Mouse (Mus musculus): Measurements from ENCODE around the gene Adam8. TPM values are rescaled to one million over a fixed set of nuclear protein-coding genes. Genes with fewer than 3 reads are reported as not detected.

The Adam8 gene
- total and polyA plus RNA-seq, 2 experiments: 0.09 to 0.46 TPM

DNA sequence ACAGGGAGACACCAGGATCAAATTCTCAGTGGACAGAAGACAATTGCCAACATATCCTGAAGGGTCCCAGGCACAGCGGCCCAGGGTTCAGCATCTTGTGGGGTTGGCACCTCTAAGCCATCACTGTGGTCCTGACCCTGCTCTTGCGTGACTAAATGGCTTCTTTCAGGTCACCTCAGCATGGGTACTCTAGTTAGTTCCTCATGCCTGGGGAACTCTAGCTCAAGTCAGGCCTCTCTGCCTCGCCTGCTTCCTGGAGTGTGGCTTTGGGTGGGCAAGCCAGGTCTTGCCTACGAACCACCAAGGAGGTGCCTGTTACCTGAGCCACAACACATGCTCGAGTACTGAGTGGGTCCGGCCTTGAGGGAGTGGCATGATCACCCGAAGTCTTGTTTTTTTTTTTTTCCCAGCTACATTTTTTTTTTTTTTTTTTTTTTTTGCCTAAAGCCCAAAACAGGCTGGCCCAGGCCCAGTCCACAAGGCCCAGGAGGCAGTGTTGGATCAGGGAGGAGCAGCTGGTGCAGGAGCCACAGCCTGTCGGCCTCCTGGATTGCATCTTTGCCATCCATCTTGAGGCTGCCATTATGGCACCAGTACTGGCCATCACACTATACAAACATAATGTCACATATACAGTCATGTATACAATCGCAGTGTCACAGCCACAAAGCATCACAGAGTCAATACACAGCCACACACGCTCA lies 22.0 kb downstream of the Adam8 start:
- 88% methylated on average over 10 of the region's 10 CpGs for WGBS
- no peak overlapping the region for H3K4me3 ChIP-seq (ENCODE audit: insufficient read depth, low read depth, low read length)
- no peaks in the 10 kb centered on the region for H3K36me3 ChIP-seq (ENCODE audit: control insufficient read depth, insufficient read depth, low read length)
- no peaks in the 10 kb centered on the region for H3K27me3 ChIP-seq (ENCODE audit: control insufficient read depth, insufficient read depth, low read length)
- no peak overlapping the region for H3K27ac ChIP-seq (replicated peaks; ENCODE audit: insufficient read depth, low read depth, low read length)
- no peak for DNase-seq (ENCODE audit: extremely low read depth, low read depth, low spot score)
- H3K4me1 ChIP-seq (ENCODE audit: control insufficient read depth, insufficient read depth, low read length): no peaks in the 10 kb centered on the region
- H3K79me2 ChIP-seq (ENCODE audit: control insufficient read depth, insufficient read depth, low read length): no peaks in the 10 kb centered on the region
- H3K9ac ChIP-seq (ENCODE audit: low read depth, low read length): no peak overlapping the region
- no peak for TF ChIP-seq POLR2A (IDR thresholded peaks at IDR 0.05; ENCODE audit: extremely low read depth, insufficient read depth, low read length)
- TF ChIP-seq CTCF (IDR thresholded peaks at IDR 0.05; ENCODE audit: low read depth, low read length): no peak

DNA sequence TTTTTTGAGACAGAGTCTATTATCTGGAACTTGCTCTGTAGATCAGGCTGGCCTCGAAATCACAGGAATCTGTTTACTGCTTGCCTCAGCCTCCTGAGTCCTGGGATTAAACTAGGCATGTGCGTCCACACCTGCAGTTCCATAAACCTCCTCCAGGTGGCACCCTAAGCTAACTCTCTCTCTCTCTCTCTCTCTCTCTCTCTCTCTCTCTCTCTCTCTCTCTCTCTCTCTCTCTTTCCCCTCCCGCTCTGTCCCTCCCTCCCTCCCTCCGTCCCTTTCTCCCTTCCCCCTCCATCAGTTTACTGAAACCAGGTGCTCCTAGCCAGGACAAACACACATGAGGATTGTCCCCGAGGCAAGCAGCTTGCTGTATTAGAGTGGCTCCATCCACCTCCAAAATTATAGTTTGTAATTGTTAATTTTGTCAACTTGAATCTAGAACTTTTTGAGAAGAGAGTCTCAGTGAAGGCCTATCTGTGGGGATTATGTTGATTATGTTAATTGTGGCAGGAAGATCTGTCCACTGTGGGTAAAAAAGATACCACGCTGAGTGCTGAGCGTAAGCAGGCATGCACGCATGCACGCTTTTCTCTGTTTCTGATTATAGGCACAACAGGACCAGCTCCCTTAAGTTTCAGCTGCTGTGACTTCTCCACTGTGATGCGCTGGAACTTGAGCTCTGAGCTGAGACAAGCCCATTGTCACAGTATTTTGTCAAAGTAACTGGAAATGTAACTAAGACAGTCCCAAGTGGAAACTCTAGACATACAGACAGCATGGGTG lies 22.8 kb downstream of the Adam8 start:
- H3K4me1 ChIP-seq (ENCODE audit: control insufficient read depth, insufficient read depth, low read length): no peaks in the 10 kb centered on the region
- no peak overlapping the region for H3K4me3 ChIP-seq (ENCODE audit: insufficient read depth, low read depth, low read length)
- no peaks in the 10 kb centered on the region for H3K36me3 ChIP-seq (ENCODE audit: control insufficient read depth, insufficient read depth, low read length)
- DNase-seq (ENCODE audit: extremely low read depth, low read depth, low spot score): peak; percentile 53
- 47% methylated on average over 10 of the region's 10 CpGs for WGBS
- H3K79me2 ChIP-seq (ENCODE audit: control insufficient read depth, insufficient read depth, low read length): no peaks in the 10 kb centered on the region
- no peak overlapping the region for H3K27ac ChIP-seq (replicated peaks; ENCODE audit: insufficient read depth, low read depth, low read length)
- TF ChIP-seq CTCF (IDR thresholded peaks at IDR 0.05; ENCODE audit: low read depth, low read length): peak; percentile 70
- no peak for TF ChIP-seq POLR2A (IDR thresholded peaks at IDR 0.05; ENCODE audit: extremely low read depth, insufficient read depth, low read length)
- H3K27me3 ChIP-seq (ENCODE audit: control insufficient read depth, insufficient read depth, low read length): no peaks in the 10 kb centered on the region
- no peak overlapping the region for H3K9ac ChIP-seq (ENCODE audit: low read depth, low read length)

DNA sequence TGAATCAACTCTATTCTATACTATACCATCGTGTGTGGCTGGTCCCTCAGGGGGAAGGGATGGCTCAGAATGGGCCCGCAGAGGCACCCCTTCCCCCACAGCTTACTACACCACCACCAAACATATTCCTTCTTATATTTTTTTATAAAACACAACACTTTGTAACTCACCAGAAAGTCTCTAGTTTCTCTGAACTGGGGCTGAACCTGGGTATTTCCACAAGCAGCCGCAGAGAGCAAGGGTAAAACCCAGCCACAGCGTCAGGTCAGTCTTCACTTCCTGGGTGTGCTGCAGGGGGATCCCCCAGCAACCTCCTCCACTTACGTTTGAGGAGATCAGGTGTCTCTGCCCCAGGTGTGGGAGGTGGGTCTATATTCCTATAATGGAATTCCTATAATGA lies 23.9 kb downstream of the Adam8 start:
- DNase-seq (ENCODE audit: extremely low read depth, low read depth, low spot score): no peak
- Histone ChIP-seq H3K27ac (replicated peaks; ENCODE audit: insufficient read depth, low read depth, low read length) (no peak overlapping the region), H3K79me2 (ENCODE audit: control insufficient read depth, insufficient read depth, low read length) (no peaks in the 10 kb centered on the region), H3K4me3 (ENCODE audit: insufficient read depth, low read depth, low read length) (no peak overlapping the region), H3K4me1 (ENCODE audit: control insufficient read depth, insufficient read depth, low read length) (no peaks in the 10 kb centered on the region), H3K36me3 (ENCODE audit: control insufficient read depth, insufficient read depth, low read length) (no peaks in the 10 kb centered on the region), H3K27me3 (ENCODE audit: control insufficient read depth, insufficient read depth, low read length) (no peaks in the 10 kb centered on the region), H3K9ac (ENCODE audit: low read depth, low read length) (no peak overlapping the region)
- WGBS: 62% methylated on average over 5 of the region's 5 CpGs
- TF ChIP-seq POLR2A (IDR thresholded peaks at IDR 0.05; ENCODE audit: extremely low read depth, insufficient read depth, low read length): no peak
- TF ChIP-seq CTCF (IDR thresholded peaks at IDR 0.05; ENCODE audit: low read depth, low read length): no peak

DNA sequence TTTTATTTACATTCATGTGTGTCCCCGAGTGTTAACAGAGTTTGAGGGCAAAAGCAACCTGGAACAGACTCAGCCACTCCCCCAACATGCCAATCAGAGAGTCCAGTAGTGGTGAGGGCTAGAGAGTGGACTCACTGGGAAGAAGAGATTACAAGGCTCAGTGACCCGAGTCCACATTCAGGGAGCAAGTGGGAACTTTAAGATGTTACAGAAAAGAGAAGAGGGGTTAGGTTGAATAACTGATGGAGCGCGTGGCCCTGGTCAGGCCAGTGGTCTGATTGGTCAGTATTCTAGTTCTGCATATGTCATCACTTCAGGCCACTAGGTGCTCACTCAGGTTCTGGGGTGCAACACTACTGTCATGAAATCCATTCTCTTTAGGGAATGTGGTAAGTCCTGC lies 25.2 kb downstream of the Adam8 start:
- Histone ChIP-seq H3K27me3 (ENCODE audit: control insufficient read depth, insufficient read depth, low read length) (no peaks in the 10 kb centered on the region), H3K4me1 (ENCODE audit: control insufficient read depth, insufficient read depth, low read length) (no peaks in the 10 kb centered on the region), H3K36me3 (ENCODE audit: control insufficient read depth, insufficient read depth, low read length) (no peaks in the 10 kb centered on the region), H3K27ac (replicated peaks; ENCODE audit: insufficient read depth, low read depth, low read length) (no peak overlapping the region), H3K4me3 (ENCODE audit: insufficient read depth, low read depth, low read length) (no peak overlapping the region), H3K9ac (ENCODE audit: low read depth, low read length) (no peak overlapping the region), H3K79me2 (ENCODE audit: control insufficient read depth, insufficient read depth, low read length) (no peaks in the 10 kb centered on the region)
- 29% methylated on average over 4 of the region's 4 CpGs for WGBS
- no peak for TF ChIP-seq CTCF (IDR thresholded peaks at IDR 0.05; ENCODE audit: low read depth, low read length)
- no peak for DNase-seq (ENCODE audit: extremely low read depth, low read depth, low spot score)

DNA sequence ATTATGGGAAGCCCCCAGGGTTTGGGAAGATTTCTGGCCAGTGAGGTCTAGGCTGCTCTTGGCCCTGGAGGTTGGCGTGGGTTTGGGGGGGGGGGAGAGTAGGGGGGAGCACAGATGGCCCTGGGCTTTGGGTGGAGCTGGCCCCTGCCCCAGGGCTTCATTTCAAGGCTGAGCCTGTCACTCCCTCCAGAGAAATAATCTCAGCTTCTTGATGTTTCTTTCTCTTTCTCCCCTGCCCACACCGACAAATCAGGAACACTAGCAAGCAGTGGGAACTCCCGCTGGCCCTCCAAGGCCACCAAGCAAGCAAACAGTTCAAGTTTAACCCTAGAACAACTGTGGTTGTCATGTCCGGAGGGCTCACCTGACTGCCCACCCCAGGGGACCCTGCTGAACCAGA lies 28.5 kb downstream of the Adam8 start:
- no peak overlapping the region for H3K27ac ChIP-seq (replicated peaks; ENCODE audit: insufficient read depth, low read depth, low read length)
- no peaks in the 10 kb centered on the region for H3K4me1 ChIP-seq (ENCODE audit: control insufficient read depth, insufficient read depth, low read length)
- TF ChIP-seq CTCF (IDR thresholded peaks at IDR 0.05; ENCODE audit: low read depth, low read length) (no peak), POLR2A (IDR thresholded peaks at IDR 0.05; ENCODE audit: extremely low read depth, insufficient read depth, low read length) (no peak)
- H3K9ac ChIP-seq (ENCODE audit: low read depth, low read length): no peak overlapping the region
- H3K4me3 ChIP-seq (ENCODE audit: insufficient read depth, low read depth, low read length): no peak overlapping the region
- WGBS: 51% methylated on average over 4 of the region's 4 CpGs
- no peaks in the 10 kb centered on the region for H3K36me3 ChIP-seq (ENCODE audit: control insufficient read depth, insufficient read depth, low read length)
- H3K79me2 ChIP-seq (ENCODE audit: control insufficient read depth, insufficient read depth, low read length): no peaks in the 10 kb centered on the region
- H3K27me3 ChIP-seq (ENCODE audit: control insufficient read depth, insufficient read depth, low read length): no peaks in the 10 kb centered on the region
- DNase-seq (ENCODE audit: extremely low read depth, low read depth, low spot score): no peak

DNA sequence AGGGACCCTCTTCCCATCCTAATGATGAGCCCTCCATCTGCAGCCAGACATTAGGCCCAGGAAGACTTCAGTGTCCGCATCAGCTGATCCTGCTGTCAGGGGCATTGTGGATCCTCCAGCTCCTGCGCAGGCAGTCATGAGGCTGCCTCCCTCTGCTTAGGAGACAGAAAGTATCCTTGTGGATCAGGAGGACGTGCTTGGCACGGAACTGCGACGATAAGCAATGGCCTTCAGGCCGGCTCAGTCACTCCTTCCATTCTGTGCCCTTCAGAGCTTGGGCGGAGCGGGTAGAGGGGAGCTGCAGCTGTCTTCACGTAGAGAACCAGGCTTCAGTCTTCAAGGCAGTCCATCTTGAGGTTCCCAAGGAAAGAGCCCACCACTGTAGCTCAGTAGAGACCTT lies 31.2 kb downstream of the Adam8 start:
- no peak overlapping the region for H3K27ac ChIP-seq (replicated peaks; ENCODE audit: insufficient read depth, low read depth, low read length)
- H3K4me1 ChIP-seq (ENCODE audit: control insufficient read depth, insufficient read depth, low read length): no peaks in the 10 kb centered on the region
- no peak overlapping the region for H3K9ac ChIP-seq (ENCODE audit: low read depth, low read length)
- DNase-seq (ENCODE audit: extremely low read depth, low read depth, low spot score): no peak
- 83% methylated on average over 10 of the region's 10 CpGs for WGBS
- no peaks in the 10 kb centered on the region for H3K36me3 ChIP-seq (ENCODE audit: control insufficient read depth, insufficient read depth, low read length)
- TF ChIP-seq POLR2A (IDR thresholded peaks at IDR 0.05; ENCODE audit: extremely low read depth, insufficient read depth, low read length) (no peak), CTCF (IDR thresholded peaks at IDR 0.05; ENCODE audit: low read depth, low read length) (no peak)
- no peaks in the 10 kb centered on the region for H3K27me3 ChIP-seq (ENCODE audit: control insufficient read depth, insufficient read depth, low read length)
- H3K4me3 ChIP-seq (ENCODE audit: insufficient read depth, low read depth, low read length): no peak overlapping the region
- no peaks in the 10 kb centered on the region for H3K79me2 ChIP-seq (ENCODE audit: control insufficient read depth, insufficient read depth, low read length)
